Mouse (Mus musculus) midbrain, embryonic 10.5 days (tissue): Measurements from ENCODE around the gene Atxn7l1. TPM values are rescaled to one million over a fixed set of nuclear protein-coding genes. Genes with fewer than 3 reads are reported as not detected.

Experiments
- DNase-seq: peaks from one replicate; pipeline ENCODE4 v3.0.0-alpha.2; 2017; ENCODE audit warnings: low spot score
- H3K27ac ChIP-seq: fragments of 300-500 bp; sonication (generic); replicated peaks from 2 replicates; pipeline ENCODE4 v1.5.1; 2016; ENCODE audit warnings: mild to moderate bottlenecking
- H3K27me3 ChIP-seq: fragments of 300-500 bp; sonication (generic); 2 replicates; pipeline ENCODE4 v1.6.1; 2016; ENCODE audit warnings: low read depth, mild to moderate bottlenecking; ENCODE audit not compliant: poor library complexity, severe bottlenecking
- H3K36me3 ChIP-seq: fragments of 300-500 bp; sonication (generic); 2 replicates; pipeline ENCODE4 v1.6.1; 2016; ENCODE audit warnings: mild to moderate bottlenecking, moderate library complexity
- H3K4me1 ChIP-seq: fragments of 300-500 bp; sonication (generic); 2 replicates; pipeline ENCODE4 v1.6.1; 2016
- H3K4me3 ChIP-seq: fragments of 300-500 bp; sonication (generic); 2 replicates; pipeline ENCODE4 v1.5.1; 2016; ENCODE audit warnings: mild to moderate bottlenecking, moderate library complexity
- H3K9me3 ChIP-seq: fragments of 300-500 bp; sonication (generic); replicated peaks from 2 replicates; pipeline ENCODE4 v1.6.1; 2016; ENCODE audit warnings: mild to moderate bottlenecking
- WGBS: fragments of 180-500 bp; shearing (Covaris S2); methylation state at CpG from one replicate; pipeline ENCODE4 v1.1.7; 2016; 5-methylcytosine and 5-hydroxymethylcytosine counted together
- polyA plus RNA-seq: library from polyadenylated mRNA; unstranded; fragments of >200 nt; fragmentation: Nextera tagmentation; extraction: Ambion mirVana; gene quantifications from 2 replicates; pipeline ENCODE4 v1.2.1, GENCODE M21; 2016

Atxn7l1 gene
- polyA plus RNA-seq, 1 experiment from 2014 or later, result 10.0 TPM

DNA sequence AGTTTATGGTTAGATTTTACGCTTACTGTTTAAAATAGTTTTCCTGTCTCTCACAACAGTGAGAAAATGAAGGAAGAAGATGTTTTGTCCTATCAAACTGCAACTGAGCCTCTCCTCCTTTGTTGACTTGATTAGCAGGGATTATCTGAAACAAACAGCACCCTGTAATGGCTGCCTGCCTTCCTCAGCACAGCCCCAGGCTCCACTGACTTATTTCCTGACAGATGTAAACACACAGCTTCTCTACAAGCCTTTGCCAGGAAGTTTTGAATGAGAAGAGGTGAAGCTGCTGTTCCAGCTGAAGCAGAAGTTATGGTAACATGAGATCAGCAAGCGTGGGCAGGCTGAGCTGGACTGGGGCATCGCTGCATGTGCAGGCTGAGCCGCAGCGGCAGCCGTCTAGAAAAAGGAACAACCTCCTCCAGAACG, 255.8 kb downstream of the Atxn7l1 start:
- Histone ChIP-seq H3K36me3 (no peaks in the 10 kb centered on the region), H3K27me3 (no peaks in the 10 kb centered on the region), H3K4me1 (peaks cover 11% of the 10 kb centered on the region), H3K9me3 (no peaks in the 10 kb centered on the region), H3K27ac (no peak overlapping the region), H3K4me3 (no peak overlapping the region)
- WGBS, result 63% methylated on average over 7 of the region's 7 CpGs
- no peak for DNase-seq

DNA sequence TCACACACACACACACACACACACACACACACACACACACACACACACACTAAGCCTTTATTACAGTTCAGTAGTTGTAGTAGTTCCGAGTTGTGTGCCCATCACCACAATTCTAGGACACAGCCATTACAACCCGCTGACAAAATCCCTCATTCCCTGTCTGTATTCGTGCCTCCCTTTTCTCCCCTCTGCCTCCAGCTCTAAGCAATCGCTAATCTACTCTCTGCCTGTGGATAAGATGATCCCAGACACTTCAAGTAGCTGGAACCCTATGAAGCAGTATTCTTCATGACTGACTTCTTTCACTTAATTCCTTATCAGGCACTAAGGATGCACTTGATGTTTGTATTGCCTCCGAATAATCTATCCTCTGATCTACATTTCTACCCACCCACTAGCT, 257.5 kb downstream of the Atxn7l1 start:
- no peak overlapping the region for H3K27ac ChIP-seq
- no peaks in the 10 kb centered on the region for H3K9me3 ChIP-seq
- peaks cover 11% of the 10 kb centered on the region for H3K4me1 ChIP-seq
- H3K4me3 ChIP-seq, result no peak overlapping the region
- H3K27me3 ChIP-seq, result no peaks in the 10 kb centered on the region
- DNase-seq, result no peak
- 56% methylated on average over 5 of the region's 5 CpGs for WGBS
- no peaks in the 10 kb centered on the region for H3K36me3 ChIP-seq

DNA sequence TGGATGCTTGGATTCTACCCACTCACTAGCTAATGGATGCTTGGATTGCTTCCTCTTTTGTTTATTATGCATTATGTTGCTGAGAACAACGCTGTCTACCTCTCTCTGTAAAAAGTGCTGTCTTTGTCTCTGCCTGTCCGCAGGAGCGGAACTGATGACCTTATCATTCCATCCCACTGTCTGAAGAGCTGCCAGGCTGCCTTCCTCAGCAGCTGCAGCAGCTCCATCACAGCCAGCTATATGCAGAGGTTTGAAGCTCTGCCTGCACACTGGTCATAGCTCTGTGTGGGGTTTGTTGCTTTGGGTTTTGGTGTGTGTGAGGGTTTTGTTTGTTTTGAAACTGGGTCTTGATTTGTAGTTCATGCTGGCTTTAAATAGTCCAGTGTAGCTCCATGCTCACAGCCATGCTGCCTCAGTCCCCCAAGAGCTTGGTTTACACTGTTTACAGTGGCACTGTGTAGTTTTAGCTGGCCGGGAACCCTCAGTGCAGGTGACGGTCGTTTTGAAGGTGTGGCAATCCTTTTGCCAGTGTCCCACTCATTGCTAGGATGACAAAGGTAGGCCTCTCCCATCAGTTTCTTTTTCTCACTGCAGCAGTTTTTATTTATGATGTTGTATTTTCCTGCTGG, 258.0 kb downstream of the Atxn7l1 start:
- H3K4me3 ChIP-seq, result no peak overlapping the region
- no peaks in the 10 kb centered on the region for H3K27me3 ChIP-seq
- no peaks in the 10 kb centered on the region for H3K36me3 ChIP-seq
- H3K9me3 ChIP-seq, result no peaks in the 10 kb centered on the region
- DNase-seq, result no peak
- H3K27ac ChIP-seq, result no peak overlapping the region
- peaks cover 11% of the 10 kb centered on the region for H3K4me1 ChIP-seq
- WGBS, result 41% methylated on average over 6 of the region's 6 CpGs

DNA sequence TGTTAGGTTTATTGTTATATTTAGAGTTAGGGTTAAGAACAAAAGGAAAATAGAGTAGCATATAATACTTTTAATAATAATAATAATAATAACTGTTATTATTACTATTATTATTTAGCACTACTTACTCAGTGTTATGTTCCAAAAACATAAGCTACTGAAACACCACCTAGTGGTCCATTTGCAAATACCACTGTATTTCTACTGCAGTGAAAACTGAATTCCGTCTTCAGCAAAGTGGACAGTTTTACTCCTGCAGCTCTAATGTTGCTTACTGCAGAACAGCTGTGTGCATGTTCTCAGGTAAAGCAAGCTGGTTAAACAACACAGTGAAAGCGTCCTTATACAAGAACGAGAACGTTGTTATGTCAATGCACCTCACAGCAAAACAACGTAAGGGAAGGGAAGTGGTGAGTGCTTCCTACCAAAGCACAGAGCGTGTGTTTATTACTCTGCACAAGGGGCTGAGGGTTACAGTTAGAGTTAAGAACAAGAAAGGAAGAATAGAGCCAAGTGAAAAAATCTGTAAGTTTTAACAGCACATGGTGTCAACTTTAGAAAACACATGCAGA, 264.2 kb downstream of the Atxn7l1 start:
- no peak overlapping the region for H3K27ac ChIP-seq
- H3K36me3 ChIP-seq, result no peaks in the 10 kb centered on the region
- no peaks in the 10 kb centered on the region for H3K27me3 ChIP-seq
- no peaks in the 10 kb centered on the region for H3K9me3 ChIP-seq
- no peaks in the 10 kb centered on the region for H3K4me1 ChIP-seq
- DNase-seq, result no peak
- WGBS, result 60% methylated on average over 6 of the region's 6 CpGs
- H3K4me3 ChIP-seq, result no peak overlapping the region

Other genes starting within 250 kb of the Atxn7l1 start
- gene Sypl, start 193.8 kb upstream of the Atxn7l1 start, polyA plus RNA-seq, result 41.7 and 47.7 TPM in 2 replicates
- gene Cdhr3, start 54.8 kb upstream of the Atxn7l1 start, polyA plus RNA-seq, result not detected in 2 replicates
- gene Efcab10, start 247.2 kb downstream of the Atxn7l1 start, polyA plus RNA-seq, result 0.91 and 0.98 TPM in 2 replicates